ENCODE assay signal across 8 mouse cellular contexts in genomic region chr5:38039796-38040195, GRCm38 (mm10). TPM values are rescaled to one million over a fixed set of nuclear protein-coding genes. Genes with fewer than 3 reads are reported as not detected.
DNase-seq lines count a peak whose midpoint lies in the region; ATAC-seq and TF ChIP-seq lines count a peak whose summit lies in the region.

No protein-coding gene starts in this region.

- H3K4me1 ChIP-seq in embryonic facial prominence, embryonic 12.5 days: peaks cover 16% of the 10 kb centered on the region; the same call in 1 of the 2 replicates
- H3K4me1 ChIP-seq in intestine, embryonic 16.5 days (ENCODE audit: control insufficient read depth, insufficient read depth, low read length): peaks cover 7% of the 10 kb centered on the region; the same call in 1 of the 2 replicates
- H3K4me1 ChIP-seq in midbrain, postnatal 0 days (ENCODE audit: insufficient read depth, low read length): no peaks in the 10 kb centered on the region; the same call in 1 of the 2 replicates

- no peaks in the 10 kb centered on the region; the same call in 1 of the 2 replicates for H3K36me3 ChIP-seq in embryonic facial prominence, embryonic 12.5 days
- no peaks in the 10 kb centered on the region for H3K36me3 ChIP-seq in intestine, embryonic 16.5 days (ENCODE audit: control insufficient read depth, insufficient read depth, low read length)
- no peaks in the 10 kb centered on the region for H3K36me3 ChIP-seq in midbrain, postnatal 0 days (ENCODE audit: insufficient read depth, low read length)

- peak overlapping the region; percentile 79 for H3K4me3 ChIP-seq in layer of hippocampus, adult 2 months
- peak overlapping the region; percentile 70 for H3K4me3 ChIP-seq in embryonic facial prominence, embryonic 12.5 days
- peak overlapping the region; percentile 97 for H3K4me3 ChIP-seq in intestine, embryonic 16.5 days (ENCODE audit: low read length)
- peak overlapping the region; percentile 59 for H3K4me3 ChIP-seq in midbrain, postnatal 0 days (ENCODE audit: low read depth, low read length)

- peak overlapping the region; percentile 76 for H3K9ac ChIP-seq in embryonic facial prominence, embryonic 12.5 days
- H3K9ac ChIP-seq in intestine, embryonic 16.5 days (ENCODE audit: low read depth, low read length): peak overlapping the region; percentile 97
- peak overlapping the region; percentile 75 for H3K9ac ChIP-seq in midbrain, postnatal 0 days (replicated peaks; ENCODE audit: low read length, poor library complexity, severe bottlenecking)

- H3K4me2 ChIP-seq in embryonic facial prominence, embryonic 12.5 days (replicated peaks): peak overlapping the region; percentile 84
- peak overlapping the region; percentile 93 for H3K4me2 ChIP-seq in intestine, embryonic 16.5 days (ENCODE audit: low read depth, low read length)
- H3K4me2 ChIP-seq in midbrain, postnatal 0 days (ENCODE audit: low read depth, low read length, poor library complexity, severe bottlenecking): peak overlapping the region; percentile 73

- no peak for TF ChIP-seq CTCF in layer of hippocampus, adult 2 months (conservative IDR thresholded peaks at IDR 0.05)
- no peak for TF ChIP-seq CTCF in midbrain, postnatal 0 days (IDR thresholded peaks at IDR 0.05)

- no peak for DNase-seq in layer of hippocampus, adult 2 months (ENCODE audit: low spot score in 2 of 2)
- no peak for DNase-seq in layer of hippocampus, postnatal 25 days (ENCODE audit: extremely low spot score in 1 of 2, low spot score in 1 of 2)
- DNase-seq in midbrain, postnatal 0 days (ENCODE audit: low spot score): no peak
- DNase-seq in frontal cortex, postnatal 25 days (ENCODE audit: low spot score in 2 of 2): no peak
- no peak for DNase-seq in cerebellum, postnatal 4 days (ENCODE audit: low spot score in 2 of 2)
- no peak for DNase-seq in layer of hippocampus, postnatal 10 days (ENCODE audit: low spot score in 2 of 2)

- H3K9me3 ChIP-seq in embryonic facial prominence, embryonic 12.5 days: no peaks in the 10 kb centered on the region
- no peaks in the 10 kb centered on the region for H3K9me3 ChIP-seq in intestine, embryonic 16.5 days (ENCODE audit: control insufficient read depth, low read length)
- H3K9me3 ChIP-seq in midbrain, postnatal 0 days (ENCODE audit: low read length): no peaks in the 10 kb centered on the region

- ATAC-seq in embryonic facial prominence, embryonic 12.5 days (ENCODE audit: insufficient number of reproducible peaks, insufficient read depth, low FRiP score, low TSS enrichment): no peak
- ATAC-seq in intestine, embryonic 16.5 days: peak; percentile 21
- ATAC-seq in midbrain, postnatal 0 days (ENCODE audit: low FRiP score): peak; percentile 12; the same call in 1 of the 2 replicates

- H3K27ac ChIP-seq in layer of hippocampus, adult 2 months: peak overlapping the region; percentile 90
- no peak overlapping the region for H3K27ac ChIP-seq in embryonic facial prominence, embryonic 12.5 days
- no peak overlapping the region for H3K27ac ChIP-seq in intestine, embryonic 16.5 days (ENCODE audit: low read length)
- peak overlapping the region; percentile 76; the same call in 1 of the 2 replicates for H3K27ac ChIP-seq in midbrain, postnatal 0 days (ENCODE audit: low read depth, low read length)

- WGBS in embryonic facial prominence, embryonic 12.5 days: 24% methylated on average over 9 of the region's 9 CpGs
- 21% methylated on average over 9 of the region's 9 CpGs for WGBS in intestine, embryonic 16.5 days
- WGBS in midbrain, postnatal 0 days: 26% methylated on average over 9 of the region's 9 CpGs

- H3K27me3 ChIP-seq in embryonic facial prominence, embryonic 12.5 days: no peaks in the 10 kb centered on the region
- H3K27me3 ChIP-seq in intestine, embryonic 16.5 days (replicated peaks; ENCODE audit: control insufficient read depth, insufficient read depth, low read length): no peaks in the 10 kb centered on the region
- no peaks in the 10 kb centered on the region for H3K27me3 ChIP-seq in midbrain, postnatal 0 days (ENCODE audit: insufficient read depth, low read length)

RNA-seq across cellular contexts. Expression of gene Stx18, which starts 1.3 kb away (rescaled TPM):
- total RNA-seq in layer of hippocampus, adult 2 months (2021): 10 to 100 TPM; 35.8 to 36.1 TPM
- total RNA-seq in layer of hippocampus, postnatal 25 days (2021): 10 to 100 TPM; 38.3 to 39.7 TPM
- 53.0 and 54.6 TPM in 2 replicates for polyA plus RNA-seq in embryonic facial prominence, embryonic 12.5 days (2016; fragmentation: Nextera tagmentation; extraction: Ambion mirVana)
- 34.4 and 35.8 TPM in 2 replicates for polyA plus RNA-seq in intestine, embryonic 16.5 days (2015; fragmentation: Nextera tagmentation; extraction: Ambion mirVana)
- total RNA-seq in midbrain, postnatal 0 days (2014; rRNA removed): 14.0 and 20.8 TPM in 2 replicates
- polyA plus RNA-seq in midbrain, postnatal 0 days (2015; fragmentation: Nextera tagmentation; extraction: Ambion mirVana): 24.4 and 26.1 TPM in 2 replicates
- total RNA-seq in layer of hippocampus, postnatal 10 days (2021): 10 to 100 TPM; 33.3 to 34.1 TPM

Comparison
In these comparisons a context has a peak if more than half of its experiments do, and no peak if none do; other contexts are left out.
1. H3K27ac ChIP-seq: peak in layer of hippocampus, adult 2 months (single experiment) and midbrain, postnatal 0 days (single experiment); none in embryonic facial prominence, embryonic 12.5 days (single experiment) and intestine, embryonic 16.5 days (single experiment).
2. Peak in every context shown above with its lines, with median percentiles within 50 percentile points of each other: H3K4me3 ChIP-seq, H3K4me2 ChIP-seq and H3K9ac ChIP-seq.